Mouse (Mus musculus) megakaryocyte progenitor cell, adult 5-6 weeks (primary cell): ENCODE results near the gene Gm6205. TPM values are rescaled to one million over a fixed set of nuclear protein-coding genes. Genes with fewer than 3 reads are reported as not detected.
"Not testable (repeated sequence)": the region's sequence is repeated elsewhere in the genome, so short reads cannot be mapped to it uniquely, and the experiment has no call there.

ENCODE experiments used
- ATAC-seq: replicated peaks from 2 replicates; pipeline ENCODE4 v1.8.0; 2016; ENCODE audit warnings: mild to moderate bottlenecking, moderate TSS enrichment, inconsistent platforms; ENCODE audit not compliant: poor library complexity
- total RNA-seq, 2 experiments: library from RNA; stranded (forward) in 1 of 2; stranded (reverse) in 1 of 2; fragments of 157-497, 149-512 nt in 1 of 2; fragments of 200-1000 nt in 1 of 2; gene quantifications; 2 replicates each; pipeline versions ENCODE4 v1.2.3 to v1.2.4; 2015 to 2017

The Gm6205 gene
- total RNA-seq (2015) (not detected in 2 replicates), total RNA-seq (2017) (not detected in 2 replicates)

- ATAC-seq, result not testable (repeated sequence)
These were observed at the start of gene Gm6205 for GRCm38 (mm10) chr5:94648082-94648481. Gm6205 (plus strand) TSS chr5:94648382.

- not testable (repeated sequence) for ATAC-seq
These were observed 31.9 kb upstream of the Gm6205 start, which contains the start of gene Gm3147 for GRCm38 (mm10) chr5:94616242-94616641. Gm3147 (minus strand) TSS chr5:94616342.

DNA sequence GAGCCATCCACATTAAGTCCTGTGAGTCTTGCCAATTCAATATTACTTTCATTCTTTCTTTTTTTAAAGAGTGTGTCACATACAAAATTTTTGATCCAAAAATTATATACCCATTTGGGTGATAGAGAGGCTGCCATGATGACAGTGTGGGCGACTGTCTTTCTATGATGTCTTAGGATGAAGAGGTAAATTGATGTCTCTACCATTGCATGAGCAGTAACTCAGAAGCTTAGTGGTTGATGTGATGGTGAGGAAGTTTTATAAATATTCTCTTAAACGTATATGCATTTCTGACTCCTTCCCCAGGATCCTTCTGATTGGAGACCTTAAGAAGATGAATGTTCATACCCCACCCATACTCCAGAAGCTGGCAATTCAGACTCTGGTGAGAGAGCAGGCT, 24.5 kb upstream of the Gm6205 start, which contains the start of gene Gm6509:
Gene Gm6509 (plus strand): TSS at position 301 of the 400 bp plus-strand sequence.
- ATAC-seq, result not testable (repeated sequence)

Other genes starting within 250 kb of the Gm6205 start
- gene Gm7682, start 202.6 kb upstream of the Gm6205 start, total RNA-seq (2015), result not detected in 2 replicates
- not detected in 2 replicates for gene Gm7682, start 202.6 kb upstream of the Gm6205 start, total RNA-seq (2017)
- not detected in 2 replicates for gene Gm3139, start 122.1 kb upstream of the Gm6205 start, total RNA-seq (2015)
- gene Gm3139, start 122.1 kb upstream of the Gm6205 start, total RNA-seq (2017), result not detected in 2 replicates
- not detected in 2 replicates for gene Gm3147, start 32.0 kb upstream of the Gm6205 start, total RNA-seq (2015)
- not detected in 2 replicates for gene Gm3147, start 32.0 kb upstream of the Gm6205 start, total RNA-seq (2017)
- gene Gm6509, start 24.4 kb upstream of the Gm6205 start, total RNA-seq (2015), result not detected in 2 replicates
- not detected in 2 replicates for gene Gm6509, start 24.4 kb upstream of the Gm6205 start, total RNA-seq (2017)
- gene Gm3183, start 217.1 kb downstream of the Gm6205 start, total RNA-seq (2015), result not detected in 2 replicates
- not detected in 2 replicates for gene Gm3183, start 217.1 kb downstream of the Gm6205 start, total RNA-seq (2017)